Mouse (Mus musculus) lung, postnatal 4 days (tissue): ENCODE results near the gene Olfr686.

ENCODE experiments used
- DNase-seq, 2 experiments: peaks; one replicate each; pipeline ENCODE4 v3.0.0; 2021

The Olfr686 gene

GRCm38 (mm10) chr7:105207385-105207784, at the start of gene Olfr686:
Gene Olfr686 (minus strand): TSS chr7:105207485.
- DNase-seq = no peak

- DNase-seq = peak in 1 of 2 experiments; percentile 32
These were observed 49.4 kb upstream of the Olfr686 start for GRCm38 (mm10) chr7:105256656-105257055.

- no peak for DNase-seq
These were observed 40.9 kb upstream of the Olfr686 start for GRCm38 (mm10) chr7:105248197-105248596.

GRCm38 (mm10) chr7:105247671-105248070, 40.4 kb upstream of the Olfr686 start:
- no peak for DNase-seq

- no peak for DNase-seq
These were observed 22.1 kb upstream of the Olfr686 start for GRCm38 (mm10) chr7:105229386-105229785.

GRCm38 (mm10) chr7:105228138-105228537, 20.9 kb upstream of the Olfr686 start:
- DNase-seq = no peak

GRCm38 (mm10) chr7:105226703-105227102, 19.4 kb upstream of the Olfr686 start:
- DNase-seq = no peak

GRCm38 (mm10) chr7:105226072-105226471, 18.8 kb upstream of the Olfr686 start:
- no peak for DNase-seq

- no peak for DNase-seq
These were observed 11.0 kb upstream of the Olfr686 start for GRCm38 (mm10) chr7:105218281-105218680.

GRCm38 (mm10) chr7:105214761-105215160, 7.5 kb upstream of the Olfr686 start:
- no peak for DNase-seq

- DNase-seq = no peak
These were observed 21.4 kb downstream of the Olfr686 start, which contains the start of gene Olfr685 for GRCm38 (mm10) chr7:105185912-105186311. Gene Olfr685 (minus strand): TSS chr7:105186012.

- DNase-seq = peak in 1 of 2 experiments; percentile 8
These were observed 36.5 kb downstream of the Olfr686 start for GRCm38 (mm10) chr7:105170773-105171172.

- DNase-seq = no peak
These were observed 43.7 kb downstream of the Olfr686 start, which contains the start of gene Olfr684 for GRCm38 (mm10) chr7:105163553-105163952. Gene Olfr684 (minus strand): TSS chr7:105163653.
